Mouse (Mus musculus): ENCODE measurements around the gene Dnaja2.
A peak's percentile ranks its signal among the peaks of the same experiment; 100 is the strongest.

Gene Dnaja2

GRCm38 (mm10) chr8:85555181-85556145 lies at the start of gene Dnaja2:
Dnaja2 (minus strand) TSS chr8:85555344.
- peak; percentile 91 to 97 for DNase-seq (ENCODE audit: inconsistent age in 2 of 2, low spot score in 1 of 2)

- DNase-seq (ENCODE audit: inconsistent age in 2 of 2, low spot score in 1 of 2) = peak in 1 of 2 experiments; percentile 47
Observed at GRCm38 (mm10) chr8:85604201-85604600, 49.1 kb upstream of the Dnaja2 start.

GRCm38 (mm10) chr8:85603203-85603895 lies 48.2 kb upstream of the Dnaja2 start:
- peak; percentile 43 to 87 for DNase-seq (ENCODE audit: inconsistent age in 2 of 2, low spot score in 1 of 2)

DNA sequence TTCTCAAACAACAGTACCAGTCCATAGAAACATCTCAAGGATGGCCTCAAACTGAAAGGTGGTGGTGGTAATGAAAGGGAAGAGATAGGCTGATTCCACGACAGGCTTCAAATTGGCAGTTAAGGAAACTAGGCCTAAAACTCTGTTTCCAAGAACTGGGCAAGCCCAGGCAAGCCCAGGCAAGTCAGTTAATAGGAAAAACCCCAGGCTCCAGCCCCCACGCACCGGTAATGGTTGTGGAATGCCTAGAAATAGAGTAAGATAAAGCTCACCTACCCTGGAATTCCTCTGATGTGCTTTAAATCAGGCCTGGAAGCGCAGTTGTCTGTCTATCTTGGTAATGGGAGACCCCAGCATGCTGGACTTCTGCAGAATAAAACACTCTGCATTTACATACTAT lies 47.6 kb upstream of the Dnaja2 start:
- no peak for DNase-seq (ENCODE audit: inconsistent age in 2 of 2, low spot score in 1 of 2)

- no peak for DNase-seq (ENCODE audit: inconsistent age in 2 of 2, low spot score in 1 of 2)
Observed at GRCm38 (mm10) chr8:85601741-85602140, 46.6 kb upstream of the Dnaja2 start.

DNA sequence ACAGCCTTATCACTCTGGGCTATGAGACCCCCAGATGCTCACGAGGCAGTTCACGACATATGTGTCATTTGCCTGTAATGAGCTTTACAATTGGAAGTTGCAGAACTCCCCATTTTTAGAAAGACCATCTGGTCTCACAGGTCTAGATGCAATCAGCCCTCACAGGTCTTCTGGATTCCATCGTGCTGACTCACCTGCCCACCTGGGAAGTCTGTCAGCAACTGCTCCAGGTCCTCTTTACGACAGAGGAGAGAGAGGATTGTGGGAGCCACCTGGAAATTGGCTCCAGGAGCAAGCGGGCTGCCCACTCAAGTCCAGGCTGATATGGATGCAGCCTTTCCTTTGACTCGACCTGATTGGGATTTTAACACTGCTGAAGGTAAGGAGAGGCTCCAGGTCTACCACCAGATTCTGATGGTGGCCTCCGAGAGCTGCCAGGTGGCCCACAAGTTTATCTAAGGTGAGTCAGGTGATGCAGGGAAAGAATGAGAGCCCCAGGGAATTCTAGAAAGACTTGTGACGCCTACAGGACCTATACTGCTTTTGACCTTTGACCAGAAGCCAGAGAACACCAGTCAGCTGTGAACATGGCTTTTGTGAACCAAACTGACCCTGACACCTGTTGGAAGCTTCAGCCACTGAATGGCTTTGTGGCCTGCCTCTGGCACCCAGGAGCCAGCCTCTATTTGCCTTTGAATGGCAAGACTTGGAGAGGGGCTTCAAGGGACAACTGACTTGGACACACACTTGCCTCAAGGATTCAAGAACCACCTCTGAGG lies 42.5 kb upstream of the Dnaja2 start:
- DNase-seq (ENCODE audit: inconsistent age in 2 of 2, low spot score in 1 of 2) = no peak

GRCm38 (mm10) chr8:85595391-85595790 lies 40.2 kb upstream of the Dnaja2 start:
- peak; percentile 30 to 70 for DNase-seq (ENCODE audit: inconsistent age in 2 of 2, low spot score in 1 of 2)

DNA sequence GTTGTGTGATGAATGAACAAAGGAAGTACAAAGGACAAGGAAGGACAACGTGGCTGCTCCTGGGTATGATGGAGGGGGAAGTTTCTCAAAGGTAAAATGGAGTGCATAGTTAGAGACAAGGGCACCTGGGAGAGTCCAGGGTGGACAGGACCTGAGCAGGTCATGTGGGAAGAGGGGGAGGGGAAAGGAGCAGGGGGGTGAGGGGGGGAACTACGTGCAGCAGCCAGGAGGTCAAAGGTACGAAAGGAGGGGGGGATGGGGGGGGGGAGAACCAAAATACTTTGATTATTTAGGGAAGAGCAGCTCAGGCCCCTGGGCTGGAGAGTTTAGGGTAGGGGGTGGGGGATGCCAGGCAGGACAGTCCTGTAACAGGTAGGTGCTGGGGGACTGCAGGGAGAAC lies 39.8 kb upstream of the Dnaja2 start:
- no peak for DNase-seq (ENCODE audit: inconsistent age in 2 of 2, low spot score in 1 of 2)

DNA sequence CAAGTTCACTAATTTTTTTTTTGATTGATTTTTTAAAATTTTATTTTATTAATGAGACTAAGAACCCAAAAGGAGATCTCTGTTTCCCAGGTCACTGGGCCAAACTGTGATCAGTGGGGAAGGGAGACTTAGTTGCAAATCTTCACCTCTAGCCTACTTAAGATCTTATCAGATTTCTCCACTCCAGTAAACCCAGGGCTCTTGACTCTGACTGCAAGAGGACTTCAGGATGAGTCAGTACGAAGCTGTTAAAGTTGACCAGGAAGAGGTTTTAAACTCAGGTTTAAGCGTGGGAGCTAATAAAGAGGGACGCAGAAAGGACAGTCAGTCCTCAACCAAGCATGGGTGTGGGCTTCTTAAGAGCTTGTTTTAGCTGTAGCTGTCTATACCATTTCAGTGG lies 38.2 kb upstream of the Dnaja2 start:
- no peak for DNase-seq (ENCODE audit: inconsistent age in 2 of 2, low spot score in 1 of 2)

GRCm38 (mm10) chr8:85591532-85591931 lies 36.4 kb upstream of the Dnaja2 start:
- no peak for DNase-seq (ENCODE audit: inconsistent age in 2 of 2, low spot score in 1 of 2)

DNA sequence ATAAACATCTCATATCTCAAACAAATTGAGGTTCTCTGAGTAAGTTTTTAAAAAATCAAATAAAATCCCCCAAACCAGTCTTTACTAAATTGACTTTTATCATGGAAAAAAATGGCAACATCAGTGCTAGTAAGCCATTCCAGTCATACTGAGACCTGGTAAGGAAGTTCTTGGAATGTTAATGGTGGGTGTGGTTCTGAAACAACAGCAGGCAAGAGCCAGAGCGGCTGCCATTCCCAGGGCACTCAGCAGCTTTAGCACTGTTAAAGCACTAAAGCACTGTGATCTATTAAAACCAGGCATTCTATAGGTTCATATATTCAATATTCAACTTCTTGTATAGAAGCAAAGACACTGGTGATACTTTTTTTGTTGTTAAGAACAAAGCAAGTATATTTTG lies 35.1 kb upstream of the Dnaja2 start:
- DNase-seq (ENCODE audit: inconsistent age in 2 of 2, low spot score in 1 of 2) = no peak

- no peak for DNase-seq (ENCODE audit: inconsistent age in 2 of 2, low spot score in 1 of 2)
Observed at GRCm38 (mm10) chr8:85588596-85588995, 33.5 kb upstream of the Dnaja2 start.

- DNase-seq (ENCODE audit: inconsistent age in 2 of 2, low spot score in 1 of 2) = no peak
Observed at GRCm38 (mm10) chr8:85577666-85578065, 22.5 kb upstream of the Dnaja2 start.

DNA sequence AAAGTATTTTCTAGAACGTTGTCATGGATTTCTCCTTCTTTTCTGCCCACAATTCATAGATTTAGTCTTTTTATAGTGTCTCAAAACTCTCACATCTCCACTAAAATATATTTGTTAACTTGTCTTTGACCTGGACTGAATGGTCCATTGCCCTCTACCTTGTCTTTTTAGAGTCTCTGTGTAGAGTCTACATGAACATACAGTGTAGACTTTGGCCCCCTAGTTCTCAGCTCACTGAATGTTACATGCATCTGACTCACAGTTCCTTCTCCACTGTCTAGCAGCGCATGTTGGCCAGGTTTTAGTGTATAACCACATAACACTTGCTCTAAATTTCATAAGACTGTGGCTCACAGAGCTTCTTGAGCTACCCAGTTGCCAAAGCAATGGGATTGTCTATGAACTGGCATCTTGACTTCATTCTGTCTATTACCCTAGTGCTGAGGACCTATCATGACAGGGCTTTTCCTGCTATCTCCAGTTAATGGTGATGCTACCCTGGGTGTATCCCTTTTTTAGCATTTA lies 18.9 kb upstream of the Dnaja2 start:
- no peak for DNase-seq (ENCODE audit: inconsistent age in 2 of 2, low spot score in 1 of 2)

- DNase-seq (ENCODE audit: inconsistent age in 2 of 2, low spot score in 1 of 2) = no peak
Observed at GRCm38 (mm10) chr8:85570466-85570865, 15.3 kb upstream of the Dnaja2 start.

GRCm38 (mm10) chr8:85567801-85568200 lies 12.7 kb upstream of the Dnaja2 start:
- no peak for DNase-seq (ENCODE audit: inconsistent age in 2 of 2, low spot score in 1 of 2)

DNA sequence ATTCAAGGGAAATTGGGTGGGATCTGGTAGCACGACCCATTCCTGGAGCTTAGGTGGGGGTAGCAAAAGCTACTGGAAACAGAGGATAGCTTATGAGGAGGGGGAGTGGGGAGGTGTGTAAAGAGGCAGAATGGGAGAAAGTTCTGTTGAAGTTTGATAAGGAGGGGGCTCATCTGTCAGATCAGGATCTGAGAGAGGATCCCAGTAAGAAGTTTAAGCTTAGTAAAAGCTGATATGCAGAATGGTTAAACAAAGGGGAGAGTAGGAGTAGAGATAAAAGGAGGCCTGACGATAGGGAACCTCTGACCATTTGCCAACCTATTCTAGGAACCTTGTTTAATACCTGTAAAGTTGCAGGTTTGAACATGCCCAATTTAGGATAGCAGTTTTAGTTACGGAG lies 10.0 kb upstream of the Dnaja2 start:
- no peak for DNase-seq (ENCODE audit: inconsistent age in 2 of 2, low spot score in 1 of 2)

DNA sequence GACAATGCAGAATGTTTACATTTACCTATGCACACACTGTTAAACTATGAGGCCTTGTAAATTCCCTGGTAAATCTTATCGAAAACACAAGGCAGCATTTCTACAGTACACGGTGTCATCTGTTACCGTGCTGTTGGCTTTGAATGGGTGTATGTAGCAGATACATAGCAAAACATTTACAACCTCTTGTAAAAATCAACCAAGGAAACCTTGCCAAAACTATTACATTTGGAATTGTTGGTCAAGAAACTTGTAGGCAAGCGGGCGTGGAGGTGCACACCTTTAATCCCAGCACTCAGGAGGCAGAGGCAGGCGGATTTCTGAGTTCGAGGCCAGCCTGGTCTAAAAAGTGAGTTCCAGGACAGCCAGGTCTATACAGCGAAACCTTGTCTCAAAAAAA lies 8.2 kb upstream of the Dnaja2 start:
- no peak for DNase-seq (ENCODE audit: inconsistent age in 2 of 2, low spot score in 1 of 2)

GRCm38 (mm10) chr8:85559966-85560365 lies 4.8 kb upstream of the Dnaja2 start:
- no peak for DNase-seq (ENCODE audit: inconsistent age in 2 of 2, low spot score in 1 of 2)

DNA sequence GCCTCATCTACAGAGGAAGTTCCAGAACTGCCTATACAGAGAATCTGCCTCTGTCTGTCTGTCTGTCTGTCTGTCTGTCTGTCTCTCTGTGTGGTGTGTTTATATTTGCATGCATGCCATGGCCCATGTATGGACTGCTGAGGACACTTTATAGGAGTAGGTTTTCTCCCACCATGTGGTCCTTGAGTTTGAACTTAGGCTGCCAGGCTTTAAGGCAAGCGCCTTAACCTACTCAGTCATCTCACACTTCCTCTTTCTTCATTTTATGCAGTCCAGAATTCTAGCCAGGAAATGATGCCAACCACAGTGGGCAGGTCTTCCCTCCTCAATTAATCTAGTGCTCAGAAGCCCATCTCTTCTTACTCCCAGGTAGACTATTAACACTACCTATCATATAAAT lies 4.1 kb upstream of the Dnaja2 start:
- no peak for DNase-seq (ENCODE audit: inconsistent age in 2 of 2, low spot score in 1 of 2)

- peak in 1 of 2 experiments; percentile 59 for DNase-seq (ENCODE audit: inconsistent age in 2 of 2, low spot score in 1 of 2)
Observed at GRCm38 (mm10) chr8:85557601-85557986, 2.5 kb upstream of the Dnaja2 start.
